Mouse (Mus musculus): ENCODE results near the gene Ofd1.

The Ofd1 gene

GRCm38 (mm10) chrX:166440616-166441063 lies at the start of gene Ofd1:
Gene Ofd1 (minus strand): TSS chrX:166440704.
- DNase-seq (ENCODE audit: low read depth) = peak; percentile 79

DNA sequence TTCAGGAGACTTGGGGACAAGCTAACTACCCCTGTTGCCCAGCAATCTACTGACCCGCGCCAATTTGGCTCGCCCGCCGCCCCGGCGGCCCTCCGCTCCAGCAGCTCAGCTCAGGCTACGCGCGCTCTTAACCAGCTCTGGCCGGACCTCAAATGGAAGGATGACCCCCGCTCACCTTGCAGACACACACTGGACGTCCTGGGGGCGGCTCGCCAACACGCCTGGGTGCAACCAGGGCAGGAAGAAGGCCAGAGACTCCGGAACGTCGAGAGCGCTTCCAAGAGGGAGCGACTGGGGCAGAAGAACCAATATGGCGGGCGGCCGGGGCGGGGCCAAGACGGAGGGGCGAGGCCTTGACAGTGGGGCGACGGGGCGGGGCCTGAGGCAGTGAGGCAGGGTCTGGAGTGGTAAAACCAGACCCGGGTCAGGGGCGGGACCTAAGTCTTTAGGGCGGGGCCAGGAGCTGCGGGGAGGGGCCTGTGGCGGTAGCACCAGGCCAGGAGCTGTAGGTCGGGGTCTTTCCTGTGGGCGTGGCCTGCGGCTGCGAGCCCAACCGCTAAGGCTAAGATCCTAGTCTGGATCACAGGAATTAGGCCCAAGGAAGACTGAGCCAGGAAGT lies 39.0 kb upstream of the Ofd1 start, which contains the start of gene Rab9:
Gene Rab9, minus strand, starts transcription at position 503 of the 619 bp plus-strand sequence.
- DNase-seq (ENCODE audit: low read depth) = peak; percentile 72

GRCm38 (mm10) chrX:166478631-166479364 lies 38.3 kb upstream of the Ofd1 start:
- peak; percentile 15 for DNase-seq (ENCODE audit: low read depth)

- DNase-seq (ENCODE audit: low read depth) = no peak
Measured at GRCm38 (mm10) chrX:166477393-166477792, 36.9 kb upstream of the Ofd1 start.

- no peak for DNase-seq (ENCODE audit: low read depth)
Measured at GRCm38 (mm10) chrX:166472612-166473011, 32.1 kb upstream of the Ofd1 start.

DNA sequence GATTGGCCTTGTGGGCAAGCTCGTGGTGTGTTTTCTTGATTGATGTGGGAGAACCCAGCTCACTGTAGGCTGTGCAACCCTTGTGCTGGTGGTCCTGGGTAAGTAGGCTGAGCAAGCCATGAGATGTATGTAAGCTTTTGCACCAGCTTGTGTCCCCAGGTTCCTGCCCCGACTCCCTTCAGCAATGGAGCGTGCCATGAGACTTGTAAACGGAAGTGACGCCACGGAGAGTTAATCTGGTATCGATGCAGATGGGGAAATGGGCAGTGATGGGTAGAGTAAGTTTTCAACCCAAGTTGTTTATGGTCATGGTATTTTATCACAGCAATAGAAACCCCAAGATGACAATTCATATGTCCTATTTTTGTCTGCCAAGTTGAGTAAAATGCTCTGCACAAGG lies 27.8 kb upstream of the Ofd1 start:
- DNase-seq (ENCODE audit: low read depth) = no peak

GRCm38 (mm10) chrX:166455525-166455924 lies 15.0 kb upstream of the Ofd1 start:
- no peak for DNase-seq (ENCODE audit: low read depth)

- DNase-seq (ENCODE audit: low read depth) = no peak
Measured at GRCm38 (mm10) chrX:166454331-166454730, 13.8 kb upstream of the Ofd1 start.

GRCm38 (mm10) chrX:166453532-166453931 lies 13.0 kb upstream of the Ofd1 start:
- DNase-seq (ENCODE audit: low read depth) = no peak

DNA sequence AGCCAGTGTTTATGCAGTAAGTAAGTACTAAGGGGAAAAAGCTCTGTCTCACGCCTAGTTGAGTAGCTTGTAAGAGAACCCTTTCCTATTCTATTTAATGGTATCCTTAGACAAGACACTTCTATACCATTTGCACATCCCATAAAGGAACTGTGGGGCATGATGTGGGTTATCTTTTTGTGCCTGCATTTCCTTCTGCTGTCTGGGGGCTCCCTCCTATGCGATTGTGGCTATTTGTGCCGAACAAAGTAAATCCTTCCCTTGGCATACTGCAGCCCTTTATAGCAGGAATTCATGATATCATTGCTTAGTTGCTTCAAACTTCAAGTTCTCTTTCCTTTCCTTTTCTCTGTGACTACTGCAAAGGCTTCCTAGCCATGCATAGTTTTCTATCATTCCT lies 4.0 kb upstream of the Ofd1 start:
- DNase-seq (ENCODE audit: low read depth) = no peak

DNA sequence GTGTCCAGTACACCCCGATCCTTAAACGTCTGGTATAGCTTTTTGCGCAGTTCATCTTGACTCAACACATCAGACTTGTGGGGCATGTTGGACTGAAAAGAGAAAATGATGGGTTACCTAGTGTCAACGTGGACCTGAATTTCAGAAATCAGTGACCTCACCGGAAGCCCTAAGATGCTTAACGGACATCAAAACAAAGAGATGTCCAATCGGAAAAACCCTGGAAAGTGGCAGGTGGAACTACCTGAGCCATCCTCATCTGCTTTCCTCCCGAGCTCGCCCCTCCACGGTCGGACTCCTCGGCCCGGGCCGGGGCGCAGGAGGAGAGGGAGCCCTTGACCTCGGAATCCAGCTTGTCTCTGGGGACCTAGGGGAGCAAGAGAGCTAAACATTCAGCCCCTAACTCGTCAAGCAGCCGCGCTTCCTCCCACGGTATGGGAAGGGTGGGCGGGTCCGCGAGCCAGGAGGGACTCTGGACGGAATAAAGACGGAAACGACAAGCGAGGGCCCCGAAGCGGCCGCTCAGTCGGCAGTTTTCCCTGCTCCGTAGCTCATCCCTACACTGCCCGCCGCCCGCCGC lies 378 bp downstream of the Ofd1 start, which contains the start of gene Trappc2:
Gene Trappc2, plus strand, starts transcription at position 539 of the 580 bp plus-strand sequence.
- no peak for DNase-seq (ENCODE audit: low read depth)

- no peak for DNase-seq (ENCODE audit: low read depth)
Measured at GRCm38 (mm10) chrX:166434812-166435211, 5.7 kb downstream of the Ofd1 start.

GRCm38 (mm10) chrX:166416196-166416595 lies 24.3 kb downstream of the Ofd1 start:
- DNase-seq (ENCODE audit: low read depth) = no peak

DNA sequence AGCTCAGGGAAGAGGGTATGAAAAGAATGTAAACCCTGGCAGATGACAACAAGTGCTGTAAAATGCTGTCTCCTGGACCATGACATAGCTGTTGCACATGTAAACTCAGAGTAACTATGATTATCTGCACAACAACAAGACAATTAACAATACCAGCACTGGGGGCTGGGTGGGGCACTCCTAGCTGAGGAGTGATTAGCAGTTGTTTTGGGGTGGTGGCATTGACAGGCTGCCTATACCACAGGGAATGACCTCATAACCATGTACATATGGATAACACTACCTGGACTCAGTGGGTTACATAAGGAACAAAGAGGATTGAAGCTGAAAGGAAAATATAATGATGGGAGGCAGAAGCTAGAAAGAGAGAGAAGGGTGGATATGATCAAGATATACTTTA lies 32.6 kb downstream of the Ofd1 start:
- DNase-seq (ENCODE audit: low read depth) = peak; percentile 24

- no peak for DNase-seq (ENCODE audit: low read depth)
Measured at GRCm38 (mm10) chrX:166393753-166394152, 46.8 kb downstream of the Ofd1 start.

DNA sequence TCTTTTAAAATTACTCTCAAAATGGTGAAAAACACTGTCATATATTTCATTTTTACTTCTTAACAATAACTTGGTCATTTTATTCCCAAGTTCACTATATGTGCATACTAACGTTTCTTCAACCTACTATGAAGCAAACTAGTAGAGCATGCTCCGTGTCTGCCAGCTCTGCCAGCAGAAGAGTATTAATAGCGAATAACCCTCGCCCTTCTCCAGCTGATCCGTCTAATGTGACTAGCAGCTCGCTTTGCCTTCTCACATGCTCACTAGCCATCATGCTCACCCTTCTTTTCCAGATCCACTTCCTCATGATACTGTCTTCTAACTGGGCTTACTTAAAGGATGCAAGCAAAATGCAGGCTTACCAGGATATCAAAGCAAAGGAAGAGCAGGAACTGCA lies 53.8 kb downstream of the Ofd1 start:
- DNase-seq (ENCODE audit: low read depth) = no peak

DNA sequence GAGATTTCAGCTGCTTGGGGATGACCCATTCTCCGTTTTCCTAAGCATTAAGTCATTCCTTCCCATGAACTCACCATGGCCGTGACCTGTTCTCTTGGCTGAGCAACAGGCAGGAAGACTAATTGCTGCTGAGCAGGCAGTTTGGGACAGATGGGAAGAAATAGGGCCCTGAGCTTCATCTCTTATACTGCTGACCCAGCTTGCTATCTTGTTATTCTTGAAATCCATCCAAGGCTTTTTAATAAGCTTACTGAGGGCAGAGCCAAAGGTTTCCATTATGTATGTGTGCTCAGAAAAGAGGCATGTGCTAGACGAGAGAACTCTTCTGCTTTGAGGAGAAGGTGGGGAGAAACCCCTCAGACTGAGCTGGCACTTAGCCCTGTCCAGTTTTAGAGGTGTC lies 55.6 kb downstream of the Ofd1 start:
- DNase-seq (ENCODE audit: low read depth) = no peak

DNA sequence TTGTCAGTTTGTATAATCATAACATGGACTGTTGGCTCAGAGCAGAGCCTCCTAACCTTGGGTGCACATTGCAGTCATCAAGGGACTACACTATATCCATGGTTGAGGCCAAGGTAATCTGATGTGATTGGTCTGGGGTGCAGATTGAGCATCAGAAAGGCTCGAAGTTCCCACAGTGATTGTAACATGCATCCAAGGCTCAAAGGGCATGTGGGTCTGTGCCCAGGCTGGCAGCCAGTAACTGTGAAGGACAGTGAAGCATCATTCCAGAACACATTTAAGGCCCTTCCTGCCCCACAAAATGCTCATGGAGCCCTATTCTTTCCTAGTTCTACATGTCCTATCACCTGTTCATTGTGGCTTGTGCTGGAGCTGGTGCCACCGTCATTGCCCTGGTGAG lies 56.9 kb downstream of the Ofd1 start:
- DNase-seq (ENCODE audit: low read depth) = no peak

DNA sequence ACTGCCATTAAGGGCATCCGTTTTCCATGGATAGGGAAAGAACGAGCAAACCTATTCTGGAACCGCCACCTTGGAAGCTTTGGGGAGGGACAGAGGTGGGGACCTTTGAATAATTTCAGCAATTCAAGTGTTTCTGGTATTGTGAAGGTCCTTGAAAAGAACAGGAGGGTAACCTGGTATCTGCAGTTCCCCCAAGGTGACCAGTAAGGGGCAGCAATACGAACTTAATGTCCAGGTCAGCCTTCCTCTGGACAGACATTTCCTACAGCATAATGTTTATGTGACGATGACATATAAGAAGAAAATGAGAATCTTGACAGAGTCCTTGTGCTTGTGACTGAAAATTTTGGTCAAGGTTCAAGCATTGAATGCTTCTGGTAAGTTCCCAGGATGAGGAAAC lies 61.9 kb downstream of the Ofd1 start:
- DNase-seq (ENCODE audit: low read depth) = no peak

GRCm38 (mm10) chrX:166376681-166377328 lies 63.7 kb downstream of the Ofd1 start:
- DNase-seq (ENCODE audit: low read depth) = no peak

DNA sequence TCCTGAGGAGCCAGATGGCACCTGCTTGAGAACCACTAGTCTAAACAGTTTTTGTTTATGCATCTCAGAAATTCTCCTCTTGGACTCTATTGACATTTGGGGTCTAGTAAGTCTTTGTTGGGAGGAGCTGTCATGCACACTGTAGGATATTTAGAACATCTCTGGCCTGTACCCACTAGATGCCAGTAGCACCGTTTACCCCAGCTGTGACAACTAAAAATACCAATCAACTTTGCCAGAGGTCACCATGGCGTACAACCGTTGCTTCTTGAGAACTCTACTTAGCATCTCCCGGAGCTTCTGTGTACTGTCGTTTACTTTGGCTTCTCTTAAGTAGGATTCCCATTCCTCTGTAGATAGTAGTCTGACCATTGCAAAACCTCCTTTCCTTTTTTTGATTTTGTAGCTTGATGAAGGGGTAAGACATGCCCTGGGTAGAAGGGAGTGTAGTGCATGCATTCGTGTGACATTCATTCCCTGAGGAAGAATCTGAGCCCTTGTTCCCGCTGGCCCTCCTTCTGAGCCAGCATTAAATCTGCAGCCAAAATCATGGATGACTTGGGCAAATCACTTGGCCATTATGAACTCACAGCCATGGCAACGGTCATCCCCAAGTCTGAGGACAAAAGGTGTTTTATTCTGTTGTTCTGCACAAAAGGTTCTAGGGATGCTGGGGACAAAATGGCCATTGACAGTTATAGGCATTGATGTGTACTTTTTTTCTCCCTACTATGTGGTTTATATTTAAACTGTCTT lies 74.9 kb downstream of the Ofd1 start:
- DNase-seq (ENCODE audit: low read depth) = no peak

- DNase-seq (ENCODE audit: low read depth) = no peak
Measured at GRCm38 (mm10) chrX:166360455-166360854, 80.0 kb downstream of the Ofd1 start.
